Mouse (Mus musculus) lung, postnatal 0 days (tissue): Measurements from ENCODE around the gene Tspan3.

Experiments used
- CTCF ChIP-seq: IDR thresholded peaks from 2 replicates; pipeline ENCODE4 v1.5.1; 2016; ENCODE audit warnings: antibody characterized with exemption, mild to moderate bottlenecking
- EP300 ChIP-seq: IDR thresholded peaks from 2 replicates; pipeline ENCODE4 v1.6.1; 2016; ENCODE audit warnings: antibody characterized with exemption, mild to moderate bottlenecking, control low read depth

DNA sequence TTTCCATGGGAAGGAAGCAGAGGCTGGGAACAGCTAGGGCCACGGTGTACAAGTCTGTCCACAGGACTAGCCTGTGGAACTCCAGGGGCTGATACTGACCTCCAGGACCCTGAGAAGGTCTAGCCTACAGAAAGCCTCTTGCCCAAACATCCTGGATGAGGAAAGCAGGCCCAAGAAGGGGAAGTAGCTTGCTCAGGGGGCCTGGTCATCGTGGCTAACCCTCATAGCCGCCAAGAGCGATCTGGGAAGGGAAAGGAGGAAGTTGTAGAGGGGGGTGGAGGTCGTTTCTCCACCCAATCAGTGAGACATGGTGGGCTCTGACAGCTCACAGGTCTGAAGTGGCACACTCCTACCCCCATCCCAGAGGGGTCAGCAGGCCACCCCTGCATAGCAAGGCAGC lies 57.1 kb downstream of the Tspan3 start:
- no peak for TF ChIP-seq CTCF
- no peak for TF ChIP-seq EP300
